Mouse (Mus musculus): ENCODE measurements around the gene Pde4b. TPM values are rescaled to one million over a fixed set of nuclear protein-coding genes. Genes with fewer than 3 reads are reported as not detected.

Gene Pde4b
- polyA plus RNA-seq, 1 experiment = 14.3 TPM

DNA sequence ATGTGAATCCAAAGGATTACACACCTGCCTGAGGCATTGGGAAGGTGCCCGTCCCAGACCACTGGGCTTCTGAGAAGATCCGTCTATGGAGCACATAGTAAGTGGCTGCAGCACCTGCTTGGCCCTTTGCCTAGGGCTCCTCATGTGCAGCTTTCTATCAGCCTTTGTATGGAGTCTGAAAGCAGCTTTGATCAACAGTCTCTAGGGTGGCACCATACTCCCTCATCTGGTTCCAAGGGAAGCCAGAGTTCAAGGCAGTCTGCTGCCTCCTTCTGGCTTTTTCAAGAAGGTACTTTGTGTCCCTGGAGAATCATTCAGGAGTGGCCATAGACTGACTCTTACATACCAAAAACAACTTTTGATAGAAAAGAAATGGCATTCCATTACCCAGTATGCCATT, 397.4 kb downstream of the Pde4b start:
- TF ChIP-seq POLR2A (IDR thresholded peaks at IDR 0.05; ENCODE audit: low read depth, low read length) (no peak), CTCF (IDR thresholded peaks at IDR 0.05; ENCODE audit: extremely low read depth, insufficient read depth, insufficient read length, insufficient replicate concordance) (no peak)
- H3K4me3 ChIP-seq (ENCODE audit: extremely low read depth, insufficient read depth, insufficient read length) = no peak overlapping the region
- H3K4me1 ChIP-seq (ENCODE audit: control insufficient read depth, insufficient read depth, insufficient read length) = no peaks in the 10 kb centered on the region
- no peak overlapping the region for H3K27ac ChIP-seq (ENCODE audit: insufficient read depth, low read length)
- no peak for DNase-seq (ENCODE audit: low read depth in 1 of 2, low spot score in 2 of 2)
- 85% methylated on average over 2 of the region's 2 CpGs for WGBS
- H3K36me3 ChIP-seq (ENCODE audit: control insufficient read depth, insufficient read depth, low read length) = no peaks in the 10 kb centered on the region
- H3K27me3 ChIP-seq (ENCODE audit: control insufficient read depth, insufficient read depth, low read length) = no peaks in the 10 kb centered on the region

DNA sequence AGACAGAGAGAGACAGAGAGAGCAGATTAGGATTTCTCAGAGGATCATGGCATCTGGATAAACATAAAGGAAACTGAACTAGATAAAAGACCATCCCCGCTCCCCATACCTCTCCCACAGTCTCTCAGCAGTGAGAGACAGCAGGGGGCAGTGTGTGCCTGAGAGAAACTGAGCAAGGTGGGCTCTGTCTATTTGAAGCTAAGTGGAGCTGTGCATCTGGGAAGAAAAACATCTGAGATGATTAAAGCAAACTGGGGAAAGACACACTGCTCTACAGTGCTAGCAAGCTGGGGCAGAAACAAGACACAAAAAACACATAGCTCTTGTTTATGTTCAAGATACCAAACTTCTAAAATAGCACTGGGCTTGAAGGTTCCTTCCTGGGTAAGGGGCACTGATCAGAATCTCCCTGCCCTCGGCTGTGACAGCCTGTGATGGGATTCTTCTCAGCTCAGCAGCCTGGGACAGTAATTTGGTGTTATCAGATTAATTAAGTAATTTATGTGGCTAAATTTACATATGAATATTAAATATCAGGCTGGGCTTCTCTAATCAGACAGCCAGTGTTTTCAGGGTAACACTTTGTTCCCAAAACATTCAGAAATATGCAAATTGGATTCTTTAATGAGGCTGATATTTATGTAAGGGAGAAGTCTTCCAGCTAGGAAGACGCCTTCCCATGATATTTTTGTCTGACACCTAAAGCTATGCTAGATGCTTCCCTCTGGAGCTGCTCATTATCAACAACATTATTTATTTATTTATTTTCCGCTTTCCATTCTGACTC, 399.0 kb downstream of the Pde4b start:
- peak; percentile 59; the same call in 1 of the 2 replicates for TF ChIP-seq CTCF (IDR thresholded peaks at IDR 0.05; ENCODE audit: extremely low read depth, insufficient read depth, insufficient read length, insufficient replicate concordance)
- TF ChIP-seq POLR2A (IDR thresholded peaks at IDR 0.05; ENCODE audit: low read depth, low read length) = no peak
- Histone ChIP-seq H3K4me1 (ENCODE audit: control insufficient read depth, insufficient read depth, insufficient read length) (no peaks in the 10 kb centered on the region), H3K36me3 (ENCODE audit: control insufficient read depth, insufficient read depth, low read length) (no peaks in the 10 kb centered on the region), H3K4me3 (ENCODE audit: extremely low read depth, insufficient read depth, insufficient read length) (no peak overlapping the region), H3K27me3 (ENCODE audit: control insufficient read depth, insufficient read depth, low read length) (no peaks in the 10 kb centered on the region), H3K27ac (ENCODE audit: insufficient read depth, low read length) (no peak overlapping the region)
- WGBS = 71% methylated on average over 4 of the region's 4 CpGs
- peak in 1 of 2 experiments; percentile 36 for DNase-seq (ENCODE audit: low read depth in 1 of 2, low spot score in 2 of 2)

DNA sequence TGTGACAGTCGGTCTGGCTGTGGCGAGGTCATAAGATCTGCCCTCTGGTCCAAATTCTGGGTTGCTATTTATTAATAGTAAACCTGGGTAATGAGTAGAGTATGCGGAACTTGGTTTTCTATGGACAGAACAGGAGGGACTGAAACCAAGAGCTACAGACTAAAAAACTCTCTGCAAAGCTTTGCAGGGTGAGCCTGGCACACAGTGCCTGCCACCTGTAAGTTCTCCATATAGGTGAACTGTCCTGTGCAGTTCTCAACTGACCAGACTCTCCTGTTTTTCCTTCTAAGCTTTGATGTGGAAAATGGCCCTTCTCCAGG, 399.5 kb downstream of the Pde4b start:
- Histone ChIP-seq H3K27me3 (ENCODE audit: control insufficient read depth, insufficient read depth, low read length) (no peaks in the 10 kb centered on the region), H3K27ac (ENCODE audit: insufficient read depth, low read length) (no peak overlapping the region), H3K4me1 (ENCODE audit: control insufficient read depth, insufficient read depth, insufficient read length) (no peaks in the 10 kb centered on the region), H3K4me3 (ENCODE audit: extremely low read depth, insufficient read depth, insufficient read length) (no peak overlapping the region), H3K36me3 (ENCODE audit: control insufficient read depth, insufficient read depth, low read length) (no peaks in the 10 kb centered on the region)
- WGBS = 78% methylated on average over 3 of the region's 3 CpGs
- no peak for DNase-seq (ENCODE audit: low read depth in 1 of 2, low spot score in 2 of 2)
- no peak for TF ChIP-seq CTCF (IDR thresholded peaks at IDR 0.05; ENCODE audit: extremely low read depth, insufficient read depth, insufficient read length, insufficient replicate concordance)
- no peak for TF ChIP-seq POLR2A (IDR thresholded peaks at IDR 0.05; ENCODE audit: low read depth, low read length)

DNA sequence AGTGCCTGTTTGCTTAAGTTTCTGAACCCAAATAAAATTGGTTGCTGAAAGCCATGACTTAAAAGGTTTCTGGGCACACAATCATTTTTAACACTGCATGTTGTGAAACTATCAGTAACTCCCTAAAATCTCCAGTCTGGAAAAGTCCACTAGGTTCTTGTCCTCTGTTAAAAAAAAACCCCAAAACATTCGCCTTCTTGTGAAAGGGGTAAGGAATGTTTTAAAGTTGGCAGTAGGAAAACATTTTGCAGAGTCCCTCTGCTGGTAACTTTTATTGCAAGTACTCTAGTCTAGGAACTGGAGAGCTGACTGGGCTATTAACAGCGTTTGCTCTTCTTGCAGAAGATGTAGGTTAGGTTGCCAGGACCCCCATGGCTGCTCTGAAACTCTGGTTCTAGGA, 400.7 kb downstream of the Pde4b start:
- Histone ChIP-seq H3K36me3 (ENCODE audit: control insufficient read depth, insufficient read depth, low read length) (no peaks in the 10 kb centered on the region), H3K4me1 (ENCODE audit: control insufficient read depth, insufficient read depth, insufficient read length) (no peaks in the 10 kb centered on the region), H3K4me3 (ENCODE audit: extremely low read depth, insufficient read depth, insufficient read length) (no peak overlapping the region), H3K27me3 (ENCODE audit: control insufficient read depth, insufficient read depth, low read length) (no peaks in the 10 kb centered on the region), H3K27ac (ENCODE audit: insufficient read depth, low read length) (no peak overlapping the region)
- 64% methylated on average over 2 of the region's 2 CpGs for WGBS
- DNase-seq (ENCODE audit: low read depth in 1 of 2, low spot score in 2 of 2) = no peak
- no peak for TF ChIP-seq POLR2A (IDR thresholded peaks at IDR 0.05; ENCODE audit: low read depth, low read length)
- no peak for TF ChIP-seq CTCF (IDR thresholded peaks at IDR 0.05; ENCODE audit: extremely low read depth, insufficient read depth, insufficient read length, insufficient replicate concordance)

DNA sequence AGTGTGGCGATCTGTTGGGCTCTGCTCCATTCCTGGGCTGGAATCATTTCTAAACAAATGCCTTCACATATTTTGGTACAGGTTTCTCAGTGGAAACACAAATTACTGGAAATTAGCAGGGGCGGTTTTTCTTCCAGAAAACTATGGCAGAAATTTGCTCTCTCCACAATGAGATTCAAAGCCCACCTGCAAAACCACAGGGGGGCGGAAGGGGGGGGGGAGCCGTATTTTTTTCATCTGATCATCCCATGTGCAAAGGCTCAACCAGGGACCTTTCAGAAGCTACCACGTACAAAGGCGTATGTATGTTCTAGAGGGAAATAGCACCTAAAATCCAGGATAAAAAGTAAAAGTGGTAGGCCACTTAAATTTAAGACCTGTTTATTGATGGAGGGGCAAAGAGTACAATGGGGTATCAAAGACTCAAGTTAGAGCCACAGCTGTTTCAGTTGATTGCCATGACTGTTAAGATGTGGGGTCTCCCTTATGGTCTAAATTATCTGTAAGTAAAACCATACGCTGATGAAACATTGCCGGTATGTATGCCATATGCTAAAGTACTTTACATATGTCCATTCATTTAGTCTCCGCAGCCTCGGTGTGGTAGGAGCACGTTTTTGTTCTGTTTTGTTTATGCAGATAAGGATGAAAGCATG, 404.3 kb downstream of the Pde4b start:
- Histone ChIP-seq H3K27ac (ENCODE audit: insufficient read depth, low read length) (no peak overlapping the region), H3K27me3 (ENCODE audit: control insufficient read depth, insufficient read depth, low read length) (no peaks in the 10 kb centered on the region), H3K4me3 (ENCODE audit: extremely low read depth, insufficient read depth, insufficient read length) (no peak overlapping the region), H3K36me3 (ENCODE audit: control insufficient read depth, insufficient read depth, low read length) (no peaks in the 10 kb centered on the region), H3K4me1 (ENCODE audit: control insufficient read depth, insufficient read depth, insufficient read length) (peaks cover 2% of the 10 kb centered on the region; the same call in 1 of the 2 replicates)
- TF ChIP-seq POLR2A (IDR thresholded peaks at IDR 0.05; ENCODE audit: low read depth, low read length) = no peak
- no peak for TF ChIP-seq CTCF (IDR thresholded peaks at IDR 0.05; ENCODE audit: extremely low read depth, insufficient read depth, insufficient read length, insufficient replicate concordance)
- DNase-seq (ENCODE audit: low read depth in 1 of 2, low spot score in 2 of 2) = no peak
- WGBS = 80% methylated on average over 11 of the region's 11 CpGs

DNA sequence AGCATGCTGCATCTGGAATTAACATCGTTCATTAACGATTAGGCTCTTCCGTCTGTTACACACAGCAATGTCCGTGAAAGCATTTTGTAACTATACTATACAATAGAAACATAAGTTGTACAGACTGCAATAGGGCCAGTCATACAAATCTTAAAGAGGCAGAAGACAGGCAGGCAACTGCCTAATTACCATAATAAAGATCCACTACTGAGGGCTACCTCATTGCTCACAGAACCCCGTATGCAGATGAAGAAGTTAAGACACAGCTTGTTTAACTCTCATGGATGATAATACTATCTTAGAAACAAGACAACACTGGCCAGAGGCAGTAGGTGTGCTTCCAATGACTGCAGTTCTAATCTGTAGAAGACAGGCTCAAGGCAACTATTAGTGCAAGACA, 405.6 kb downstream of the Pde4b start:
- H3K4me1 ChIP-seq (ENCODE audit: control insufficient read depth, insufficient read depth, insufficient read length) = peaks cover 2% of the 10 kb centered on the region; the same call in 1 of the 2 replicates
- no peak overlapping the region for H3K27ac ChIP-seq (ENCODE audit: insufficient read depth, low read length)
- no peak overlapping the region for H3K4me3 ChIP-seq (ENCODE audit: extremely low read depth, insufficient read depth, insufficient read length)
- H3K36me3 ChIP-seq (ENCODE audit: control insufficient read depth, insufficient read depth, low read length) = no peaks in the 10 kb centered on the region
- no peak for TF ChIP-seq POLR2A (IDR thresholded peaks at IDR 0.05; ENCODE audit: low read depth, low read length)
- TF ChIP-seq CTCF (IDR thresholded peaks at IDR 0.05; ENCODE audit: extremely low read depth, insufficient read depth, insufficient read length, insufficient replicate concordance) = no peak
- 92% methylated on average over 5 of the region's 5 CpGs for WGBS
- H3K27me3 ChIP-seq (ENCODE audit: control insufficient read depth, insufficient read depth, low read length) = no peaks in the 10 kb centered on the region
- DNase-seq (ENCODE audit: low read depth in 1 of 2, low spot score in 2 of 2) = no peak

Measured in spleen, adult 2 months (tissue).